Mouse (Mus musculus) liver, postnatal 0 days (tissue): Measurements from ENCODE around the gene 4931423N10Rik. TPM values are rescaled to one million over a fixed set of nuclear protein-coding genes. Genes with fewer than 3 reads are reported as not detected.
A peak's percentile ranks its signal among the peaks of the same experiment; 100 is the strongest.

Experiments
- ATAC-seq: fragments of 200-750 bp; cut with Nextera tagmentation; 2 replicates; pipeline ENCODE4 v1.8.0; 2017; ENCODE audit warnings: mild to moderate bottlenecking, moderate library complexity
- DNase-seq: peaks from one replicate; pipeline ENCODE4 v3.0.0-alpha.2; 2016
- H3K27ac ChIP-seq: fragments of 300-500 bp; sonication (generic); 2 replicates; pipeline ENCODE4 v1.5.1; 2014; ENCODE audit warnings: antibody characterized with exemption, moderate library complexity, mild to moderate bottlenecking, low read depth
- H3K27me3 ChIP-seq: fragments of 300-500 bp; sonication (generic); 2 replicates; pipeline ENCODE4 v1.6.1; 2014; ENCODE audit warnings: low read length, control low read depth, mixed read lengths; ENCODE audit not compliant: insufficient read depth
- H3K36me3 ChIP-seq: fragments of 300-500 bp; sonication (generic); replicated peaks from 2 replicates; pipeline ENCODE4 v1.6.1; 2014; ENCODE audit warnings: mild to moderate bottlenecking, control low read depth, low read length, moderate library complexity, mixed read lengths; ENCODE audit not compliant: insufficient read depth
- H3K4me1 ChIP-seq: fragments of 300-500 bp; sonication (generic); 2 replicates; pipeline ENCODE4 v1.6.1; 2014; ENCODE audit warnings: antibody characterized with exemption, mild to moderate bottlenecking, control low read depth; ENCODE audit not compliant: insufficient read depth
- H3K4me2 ChIP-seq: fragments of 300-500 bp; sonication (generic); 2 replicates; pipeline ENCODE4 v1.6.1; 2014; ENCODE audit warnings: low read depth, mild to moderate bottlenecking, low read length, moderate library complexity, mixed read lengths
- H3K4me3 ChIP-seq: fragments of 300-500 bp; sonication (generic); 2 replicates; pipeline ENCODE4 v1.5.1; 2014; ENCODE audit warnings: low read depth, low read length
- H3K9ac ChIP-seq: fragments of 300-500 bp; sonication (generic); replicated peaks from 2 replicates; pipeline ENCODE4 v1.6.1; 2014; ENCODE audit warnings: mild to moderate bottlenecking, moderate library complexity
- H3K9me3 ChIP-seq: fragments of 300-500 bp; sonication (generic); 2 replicates; pipeline ENCODE4 v1.6.1; 2016; ENCODE audit warnings: mild to moderate bottlenecking, control low read depth, low read length, mixed read lengths
- CTCF ChIP-seq: sonication (generic); IDR thresholded peaks from 2 replicates; pipeline ENCODE4 v1.5.1; 2016; ENCODE audit warnings: antibody characterized with exemption, low read depth
- EP300 ChIP-seq: IDR thresholded peaks from 2 replicates; pipeline ENCODE4 v1.6.1; 2016; ENCODE audit warnings: antibody characterized with exemption, low read depth, mild to moderate bottlenecking
- WGBS: fragments of 180-500 bp; shearing (Covaris S2); extraction: QIAGEN DNeasy Blood & Tissue Kit; methylation state at CpG from one replicate; pipeline ENCODE4 v1.1.7; 2014; ENCODE audit not compliant: insufficient replicate concordance; 5-methylcytosine and 5-hydroxymethylcytosine counted together
- polyA plus RNA-seq: library from polyadenylated mRNA; unstranded; fragments of >200 nt; fragmentation: Nextera tagmentation; extraction: Ambion mirVana; gene quantifications from 2 replicates; pipeline ENCODE4 v1.2.1, GENCODE M21; 2015

4931423N10Rik gene
- not detected in 2 replicates for polyA plus RNA-seq

DNA sequence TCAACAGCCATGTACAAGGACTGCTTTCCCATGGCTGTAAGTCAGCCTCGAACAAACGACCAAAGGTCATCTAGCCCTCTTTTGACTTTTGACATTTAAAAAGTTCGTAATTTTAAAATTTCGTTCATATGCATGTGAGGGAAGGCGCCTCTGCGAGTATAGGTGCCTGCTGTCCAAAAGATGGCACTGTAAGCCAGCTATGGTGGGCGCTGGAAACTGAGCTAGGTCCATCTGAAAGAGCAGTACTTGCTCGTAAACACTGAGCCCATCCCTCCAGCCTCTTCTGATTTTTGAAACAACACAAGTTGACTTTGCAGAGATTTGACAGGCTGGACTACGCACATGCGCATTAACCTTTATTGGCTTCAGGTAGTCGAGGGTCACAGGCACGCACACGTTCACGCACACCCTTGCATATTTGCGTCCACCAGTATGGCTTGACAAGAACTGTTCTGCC lies at the start of gene 4931423N10Rik:
Gene 4931423N10Rik (plus strand): TSS at position 407 of the 457 bp plus-strand sequence.
- 73% methylated on average over 15 of the region's 15 CpGs for WGBS
- DNase-seq, result no peak
- Histone ChIP-seq H3K36me3 (no peaks in the 10 kb centered on the region), H3K4me3 (no peak within 1 kb of the TSS), H3K27me3 (no peaks in the 10 kb centered on the region), H3K9me3 (no peaks in the 10 kb centered on the region), H3K4me1 (no peaks in the 10 kb centered on the region), H3K4me2 (no peak within 1 kb of the TSS), H3K27ac (no peak within 1 kb of the TSS), H3K9ac (no peak within 1 kb of the TSS)
- no peak for ATAC-seq
- no peak for TF ChIP-seq EP300
- peak; percentile 17; the same call in 1 of the 2 replicates for TF ChIP-seq CTCF

DNA sequence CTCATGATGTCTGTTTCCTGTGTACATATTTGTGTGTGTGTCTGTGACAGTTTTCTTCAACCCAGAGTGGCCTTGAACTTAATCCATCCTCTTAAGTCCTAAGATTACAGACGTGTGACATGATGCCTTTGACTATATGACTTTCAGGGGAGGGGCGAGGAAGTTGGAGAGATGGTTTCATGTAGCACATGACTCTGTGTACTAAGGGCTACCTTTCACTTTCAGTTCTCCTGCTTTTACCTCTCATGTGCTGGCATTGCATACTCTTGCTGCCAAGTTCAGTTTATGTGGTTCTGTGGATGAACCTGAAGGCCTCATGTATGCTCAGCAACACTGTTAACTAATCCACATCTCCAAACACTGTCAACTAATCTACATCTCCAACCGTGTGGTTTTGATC lies 35.0 kb upstream of the 4931423N10Rik start:
- no peak for DNase-seq

GRCm38 (mm10) chr2:23194366-23194765 lies 12.9 kb upstream of the 4931423N10Rik start:
- H3K4me3 ChIP-seq, result no peak overlapping the region
- no peaks in the 10 kb centered on the region for H3K27me3 ChIP-seq
- WGBS, result 71% methylated on average over 1 of the region's 1 CpGs
- peaks cover 66% of the 10 kb centered on the region for H3K36me3 ChIP-seq
- no peaks in the 10 kb centered on the region for H3K4me1 ChIP-seq
- no peak overlapping the region for H3K4me2 ChIP-seq
- H3K9ac ChIP-seq, result no peak overlapping the region
- ATAC-seq (no peak), DNase-seq (no peak)
- TF ChIP-seq EP300 (no peak), CTCF (no peak)
- H3K9me3 ChIP-seq, result no peaks in the 10 kb centered on the region
- no peak overlapping the region for H3K27ac ChIP-seq

More for the DNA sequence above, 35.0 kb upstream of the 4931423N10Rik start:
- Histone ChIP-seq H3K36me3 (peaks cover 64% of the 10 kb centered on the region), H3K27ac (no peak overlapping the region), H3K4me2 (no peak overlapping the region), H3K9ac (no peak overlapping the region), H3K4me3 (no peak overlapping the region), H3K27me3 (no peaks in the 10 kb centered on the region), H3K4me1 (no peaks in the 10 kb centered on the region), H3K9me3 (no peaks in the 10 kb centered on the region)
- TF ChIP-seq EP300 (no peak), CTCF (no peak)
- ATAC-seq, result no peak
- WGBS, result 69% methylated on average over 3 of the region's 3 CpGs

DNA sequence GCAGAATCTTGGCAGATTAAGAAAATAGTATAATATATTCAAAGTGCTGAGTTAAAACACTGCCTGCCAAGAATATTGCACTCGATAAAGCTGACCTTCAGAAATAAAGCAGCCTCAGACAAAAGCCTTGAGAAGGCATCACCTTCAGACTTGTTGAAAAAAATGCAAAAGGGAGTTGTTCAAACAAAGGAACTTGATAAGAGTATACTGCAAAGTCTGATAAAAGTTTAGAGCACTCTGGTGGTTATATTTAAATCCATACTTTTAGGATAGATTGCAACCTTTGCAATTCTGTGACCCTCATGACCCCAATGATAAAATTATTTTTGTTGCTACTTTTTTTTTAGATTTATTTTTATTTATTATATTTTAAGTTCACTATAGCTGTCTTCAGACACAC lies 6.2 kb upstream of the 4931423N10Rik start:
- TF ChIP-seq CTCF, result no peak
- TF ChIP-seq EP300, result no peak
- no peak overlapping the region for H3K9ac ChIP-seq
- no peaks in the 10 kb centered on the region for H3K4me1 ChIP-seq
- H3K4me2 ChIP-seq, result no peak overlapping the region
- peaks cover 22% of the 10 kb centered on the region for H3K36me3 ChIP-seq
- no peak for ATAC-seq
- H3K9me3 ChIP-seq, result no peaks in the 10 kb centered on the region
- H3K4me3 ChIP-seq, result no peak overlapping the region
- no peaks in the 10 kb centered on the region for H3K27me3 ChIP-seq
- WGBS, result 51% methylated on average over 1 of the region's 1 CpGs
- DNase-seq, result no peak
- no peak overlapping the region for H3K27ac ChIP-seq

GRCm38 (mm10) chr2:23202900-23203670 lies 4.2 kb upstream of the 4931423N10Rik start:
- no peak overlapping the region for H3K9ac ChIP-seq
- H3K4me1 ChIP-seq, result no peaks in the 10 kb centered on the region
- DNase-seq (no peak), ATAC-seq (no peak)
- TF ChIP-seq CTCF, result no peak
- H3K27ac ChIP-seq, result no peak overlapping the region
- no peak overlapping the region for H3K4me3 ChIP-seq
- H3K27me3 ChIP-seq, result no peaks in the 10 kb centered on the region
- H3K36me3 ChIP-seq, result peaks cover 15% of the 10 kb centered on the region
- WGBS, result 64% methylated on average over 15 of the region's 15 CpGs
- H3K4me2 ChIP-seq, result no peak overlapping the region
- H3K9me3 ChIP-seq, result no peaks in the 10 kb centered on the region

DNA sequence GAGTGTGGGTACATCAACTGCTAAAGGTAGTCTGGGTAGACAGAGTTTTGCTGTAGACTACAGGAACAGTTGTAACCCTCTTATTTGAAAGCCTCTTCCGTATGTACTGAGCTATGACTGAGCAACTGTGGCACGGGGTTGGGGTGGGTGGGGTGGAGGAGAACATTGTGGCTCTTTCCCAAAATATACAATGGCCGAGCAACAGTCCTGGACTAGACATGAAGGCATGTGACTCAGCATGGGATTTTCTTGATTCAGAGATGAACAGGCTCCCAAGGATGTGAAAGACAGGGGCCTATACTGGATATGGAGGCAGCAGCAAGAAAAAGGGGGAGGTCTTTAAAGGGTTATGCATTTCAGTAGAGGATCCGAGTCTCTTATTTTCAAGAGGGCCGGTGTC lies 6.4 kb downstream of the 4931423N10Rik start:
- Histone ChIP-seq H3K9me3 (no peaks in the 10 kb centered on the region), H3K4me1 (no peaks in the 10 kb centered on the region), H3K4me2 (no peak overlapping the region), H3K27ac (no peak overlapping the region), H3K36me3 (no peaks in the 10 kb centered on the region), H3K4me3 (no peak overlapping the region), H3K9ac (no peak overlapping the region), H3K27me3 (no peaks in the 10 kb centered on the region)
- 70% methylated on average over 5 of the region's 5 CpGs for WGBS
- DNase-seq (no peak), ATAC-seq (no peak)
- TF ChIP-seq CTCF, result no peak
- no peak for TF ChIP-seq EP300
